ENCODE assay signal across 9 mouse cellular contexts in genomic region chr4:129272756-129273046, GRCm38 (mm10). TPM values are rescaled to one million over a fixed set of nuclear protein-coding genes. Genes with fewer than 3 reads are reported as not detected.
DNase-seq lines count a peak whose midpoint lies in the region; ATAC-seq and TF ChIP-seq lines count a peak whose summit lies in the region.
"Had no signal": no experiment of that assay in that cellular context is flagged by ENCODE, and none has a peak within 500 bp of the region (broad histone marks: within the 10 kb centered on the region; RNA-seq: fewer than 3 reads in every experiment).

No protein-coding gene starts in this region.

- no peak overlapping the region for H3K9ac ChIP-seq in heart, adult 2 months (ENCODE audit: low read depth, low read length)
- no peak overlapping the region for H3K9ac ChIP-seq in heart, embryonic 11.5 days (ENCODE audit: low read depth, low read length)
- 0 out of 2 replicates have a peak overlapping the region, but pooled peaks have one; percentile 13 for H3K9ac ChIP-seq in intestine, embryonic 14.5 days (ENCODE audit: low read length)

- no peak overlapping the region for H3K27ac ChIP-seq in heart, adult 2 months
- H3K27ac ChIP-seq in heart, embryonic 11.5 days (ENCODE audit: low read depth, low read length) = no peak overlapping the region
- 0 out of 2 replicates have a peak overlapping the region, but pooled peaks have one; percentile 11 for H3K27ac ChIP-seq in intestine, embryonic 14.5 days (ENCODE audit: low read depth)

- peaks cover 2% of the 10 kb centered on the region for H3K4me1 ChIP-seq in heart, adult 2 months (ENCODE audit: control insufficient read depth, insufficient read depth, low read length)
- no peaks in the 10 kb centered on the region for H3K4me1 ChIP-seq in heart, embryonic 11.5 days (ENCODE audit: control insufficient read depth, insufficient read depth, low read length)
- peaks cover 10% of the 10 kb centered on the region; the same call in 1 of the 2 replicates for H3K4me1 ChIP-seq in intestine, embryonic 14.5 days (replicated peaks; ENCODE audit: control insufficient read depth, insufficient read depth, low read length)

- intact Hi-C loops in heart, adult 2 months (cut with DNase I) = no loop called here

- H3K9me3 ChIP-seq in heart, embryonic 11.5 days (replicated peaks; ENCODE audit: control insufficient read depth, low read length) = no peaks in the 10 kb centered on the region
- H3K9me3 ChIP-seq in intestine, embryonic 14.5 days (ENCODE audit: control insufficient read depth, low read length) = no peaks in the 10 kb centered on the region
- H3K9me3 ChIP-seq: G1E had no signal

- no peak overlapping the region for H3K4me2 ChIP-seq in heart, embryonic 11.5 days
- H3K4me2 ChIP-seq in intestine, embryonic 14.5 days (ENCODE audit: low read length) = peak overlapping the region; percentile 29

- no peak overlapping the region for H3K4me3 ChIP-seq in heart, adult 2 months
- H3K4me3 ChIP-seq in heart, embryonic 11.5 days (ENCODE audit: low read depth, low read length) = no peak overlapping the region
- no peak overlapping the region for H3K4me3 ChIP-seq in intestine, embryonic 14.5 days (ENCODE audit: low read depth, low read length)

- no peaks in the 10 kb centered on the region for H3K79me2 ChIP-seq in heart, adult 2 months (replicated peaks; ENCODE audit: control insufficient read depth, insufficient read depth, low read length)

- no peak for TF ChIP-seq EP300 in heart, adult 2 months (IDR thresholded peaks at IDR 0.05; ENCODE audit: insufficient read depth, low read depth, low read length)

- 32% methylated on average over 5 of the region's 5 CpGs for WGBS in heart, adult 2 months
- WGBS in heart, embryonic 11.5 days (ENCODE audit: insufficient replicate concordance) = 38% methylated on average over 5 of the region's 5 CpGs
- WGBS in intestine, embryonic 14.5 days = 47% methylated on average over 5 of the region's 5 CpGs

- H3K36me3 ChIP-seq in heart, adult 2 months (ENCODE audit: control insufficient read depth, insufficient read depth, low read length) = no peaks in the 10 kb centered on the region
- no peaks in the 10 kb centered on the region for H3K36me3 ChIP-seq in heart, embryonic 11.5 days (ENCODE audit: control insufficient read depth, insufficient read depth, low read length)
- H3K36me3 ChIP-seq in intestine, embryonic 14.5 days (ENCODE audit: control insufficient read depth, insufficient read depth, low read length) = no peaks in the 10 kb centered on the region
- H3K36me3 ChIP-seq: G1E had no signal

- no peak for TF ChIP-seq POLR2A in heart, adult 2 months (IDR thresholded peaks at IDR 0.05; ENCODE audit: insufficient read depth, low read depth, low read length)

- TF ChIP-seq CTCF in heart, adult 2 months (IDR thresholded peaks at IDR 0.05) = peak; percentile 43

- no peak for DNase-seq in heart, adult 2 months
- DNase-seq in 3T3-L1 (ENCODE audit: low read depth, low spot score) = peak; percentile 56
- peak; percentile 94 for DNase-seq in cerebellum, adult 11-12 months
- no peak for DNase-seq in intestine, embryonic 14.5 days (ENCODE audit: low spot score)
- DNase-seq in lung, postnatal 10 days = peak; percentile 74
- DNase-seq in embryo, embryonic 11 days = no peak

- no peak for ATAC-seq in heart, embryonic 11.5 days (replicated peaks; ENCODE audit: insufficient number of reproducible peaks, low FRiP score, low TSS enrichment)
- ATAC-seq in intestine, embryonic 14.5 days (replicated peaks; ENCODE audit: low FRiP score, low TSS enrichment, low read depth) = peak; percentile 48
- ATAC-seq in megakaryocyte, adult 5-6 weeks (ENCODE audit: poor library complexity, severe bottlenecking) = no peak

- no peaks in the 10 kb centered on the region for H3K27me3 ChIP-seq in heart, adult 2 months (ENCODE audit: control insufficient read depth, insufficient read depth, low read length)
- peaks cover 27% of the 10 kb centered on the region for H3K27me3 ChIP-seq in heart, embryonic 11.5 days (ENCODE audit: control insufficient read depth, insufficient read depth, low read length)
- no peaks in the 10 kb centered on the region for H3K27me3 ChIP-seq in intestine, embryonic 14.5 days (replicated peaks; ENCODE audit: control insufficient read depth, insufficient read depth, low read length)

RNA-seq across cellular contexts. Expression of gene C77080, which starts 11.5 kb away (rescaled TPM):
- total RNA-seq in heart, adult 2 months (2021) = 1 to 10 TPM; 3.2 to 3.7 TPM
- 3.8 and 4.4 TPM in 2 replicates for polyA plus RNA-seq in heart, adult 2 months (2012; rRNA removed)
- 0.76 and 1.5 TPM in 2 replicates for polyA plus RNA-seq in heart, embryonic 11.5 days (2014; fragmentation: Nextera tagmentation; extraction: Ambion mirVana)
- 7.2 and 7.4 TPM in 2 replicates for polyA plus RNA-seq in intestine, embryonic 14.5 days (2014; fragmentation: Nextera tagmentation; extraction: Ambion mirVana)
- not detected in 2 replicates for total RNA-seq in megakaryocyte, adult 5-6 weeks (2015)
- total RNA-seq in megakaryocyte, adult 5-6 weeks (2017) = not detected in 2 replicates

RNA-seq across cellular contexts. Expression of gene Sync, which starts 14.7 kb away (rescaled TPM):
- 10 to 100 TPM; 17.7 to 17.9 TPM for total RNA-seq in heart, adult 2 months (2021)
- polyA plus RNA-seq in heart, adult 2 months (2012; rRNA removed) = 8.7 and 18.8 TPM in 2 replicates
- polyA plus RNA-seq in heart, embryonic 11.5 days (2014; fragmentation: Nextera tagmentation; extraction: Ambion mirVana) = 0.56 and 1.2 TPM in 2 replicates
- polyA plus RNA-seq in intestine, embryonic 14.5 days (2014; fragmentation: Nextera tagmentation; extraction: Ambion mirVana) = 1.3 and 2.1 TPM in 2 replicates
- not detected in 2 replicates for total RNA-seq in megakaryocyte, adult 5-6 weeks (2015)
- 1.3 TPM in 1 of 2 replicates, not detected in the other for total RNA-seq in megakaryocyte, adult 5-6 weeks (2017)

Comparison
In these comparisons a context has a peak if more than half of its experiments do, and no peak if none do; other contexts are left out.
1. DNase-seq: peak in 3T3-L1 (single experiment), cerebellum, adult 11-12 months (single experiment) and lung, postnatal 10 days (single experiment); none in heart, adult 2 months (0 of 2), intestine, embryonic 14.5 days (single experiment) and embryo, embryonic 11 days (single experiment).